Mouse (Mus musculus) heart, embryonic 11.5 days (tissue): ENCODE data around the gene Cacna1i. TPM values are rescaled to one million over a fixed set of nuclear protein-coding genes. Genes with fewer than 3 reads are reported as not detected.

Experiments used
- ATAC-seq: fragments of 200-750 bp; cut with Nextera tagmentation; replicated peaks from 2 replicates; pipeline ENCODE4 v1.8.0; 2017; ENCODE audit warnings: moderate library complexity; ENCODE audit not compliant: insufficient number of reproducible peaks, low FRiP score, low TSS enrichment
- H3K27ac ChIP-seq: fragments of 300-500 bp; sonication (generic); 2 replicates; pipeline ENCODE4 v1.5.1; 2014; ENCODE audit warnings: mild to moderate bottlenecking, low read depth, low read length
- H3K27me3 ChIP-seq: fragments of 300-500 bp; sonication (generic); 2 replicates; pipeline ENCODE4 v1.6.1; 2014; ENCODE audit warnings: mild to moderate bottlenecking, low read length, mixed read lengths; ENCODE audit not compliant: control insufficient read depth, insufficient read depth
- H3K36me3 ChIP-seq: fragments of 300-500 bp; sonication (generic); 2 replicates; pipeline ENCODE4 v1.6.1; 2014; ENCODE audit warnings: mild to moderate bottlenecking, low read length, moderate library complexity, mixed read lengths; ENCODE audit not compliant: control insufficient read depth, insufficient read depth
- H3K4me1 ChIP-seq: fragments of 300-500 bp; sonication (generic); 2 replicates; pipeline ENCODE4 v1.6.1; 2014; ENCODE audit warnings: low read length; ENCODE audit not compliant: control insufficient read depth, insufficient read depth
- H3K4me2 ChIP-seq: fragments of 300-500 bp; sonication (generic); 2 replicates; pipeline ENCODE4 v1.6.1; 2014; ENCODE audit warnings: mild to moderate bottlenecking, moderate library complexity
- H3K4me3 ChIP-seq: fragments of 300-500 bp; sonication (generic); 2 replicates; pipeline ENCODE4 v1.5.1; 2014; ENCODE audit warnings: low read depth, low read length
- H3K9ac ChIP-seq: fragments of 300-500 bp; sonication (generic); 2 replicates; pipeline ENCODE4 v1.6.1; 2014; ENCODE audit warnings: mild to moderate bottlenecking, low read depth, low read length, moderate library complexity
- H3K9me3 ChIP-seq: fragments of 300-500 bp; sonication (generic); replicated peaks from 2 replicates; pipeline ENCODE4 v1.6.1; 2016; ENCODE audit warnings: low read length; ENCODE audit not compliant: control insufficient read depth
- WGBS: fragments of 180-500 bp; shearing (Covaris S2); extraction: QIAGEN DNeasy Blood & Tissue Kit; methylation state at CpG from one replicate; pipeline ENCODE4 v1.1.7; 2014; ENCODE audit not compliant: insufficient replicate concordance; 5-methylcytosine and 5-hydroxymethylcytosine counted together
- polyA plus RNA-seq: library from polyadenylated mRNA; unstranded; fragments of >200 nt; fragmentation: Nextera tagmentation; extraction: Ambion mirVana; gene quantifications from 2 replicates; pipeline ENCODE4 v1.2.1, GENCODE M21; 2014

Cacna1i gene
- polyA plus RNA-seq, 1 experiment from 2014 or later = 0.01 TPM

DNA sequence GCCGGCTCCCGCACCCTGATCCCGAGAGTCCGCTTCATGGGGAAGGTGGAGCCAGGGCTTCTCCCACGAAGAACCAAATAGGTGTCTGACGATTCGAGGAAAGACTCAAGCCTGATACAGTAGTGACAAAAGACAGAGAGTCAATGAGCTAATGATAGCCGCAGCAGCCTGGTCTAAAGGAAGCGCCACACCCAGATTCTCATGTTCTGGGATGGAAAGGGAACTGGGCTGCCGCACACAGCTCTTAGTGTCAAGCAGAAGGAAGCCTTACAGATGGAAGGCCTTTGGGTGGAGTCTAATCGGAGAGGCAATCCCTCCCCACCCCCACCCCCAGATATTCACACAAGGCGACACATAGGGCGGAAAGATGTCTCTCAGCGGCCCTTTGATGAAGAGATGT, 104.8 kb downstream of the Cacna1i start:
- ATAC-seq = no peak
- H3K27ac ChIP-seq = no peak overlapping the region
- H3K9ac ChIP-seq = no peak overlapping the region
- no peaks in the 10 kb centered on the region for H3K9me3 ChIP-seq
- H3K4me1 ChIP-seq = no peaks in the 10 kb centered on the region
- no peaks in the 10 kb centered on the region for H3K36me3 ChIP-seq
- H3K27me3 ChIP-seq = peaks cover 11% of the 10 kb centered on the region
- WGBS = 62% methylated on average over 14 of the region's 14 CpGs
- H3K4me2 ChIP-seq = no peak overlapping the region
- no peak overlapping the region for H3K4me3 ChIP-seq

DNA sequence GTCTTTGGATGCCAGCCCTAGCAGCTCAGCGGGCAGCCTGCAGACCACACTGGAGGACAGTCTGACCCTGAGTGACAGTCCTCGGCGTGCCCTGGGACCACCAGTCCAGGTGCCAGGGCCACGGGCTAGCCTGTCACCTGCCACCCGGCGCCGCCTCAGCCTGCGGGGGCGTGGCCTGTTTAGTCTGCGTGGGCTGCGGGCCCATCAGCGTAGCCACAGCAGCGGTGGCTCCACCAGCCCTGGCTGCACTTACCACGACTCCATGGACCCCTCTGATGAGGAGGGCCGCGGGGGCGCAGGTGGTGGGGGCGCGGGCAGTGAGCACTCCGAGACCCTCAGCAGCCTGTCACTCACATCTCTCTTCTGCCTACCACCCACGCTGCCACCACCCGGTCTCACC, 108.0 kb downstream of the Cacna1i start:
- Histone ChIP-seq H3K9me3 (no peaks in the 10 kb centered on the region), H3K4me2 (no peak overlapping the region), H3K9ac (no peak overlapping the region), H3K4me3 (no peak overlapping the region), H3K4me1 (no peaks in the 10 kb centered on the region), H3K27ac (no peak overlapping the region), H3K36me3 (no peaks in the 10 kb centered on the region), H3K27me3 (peaks cover 8% of the 10 kb centered on the region; the same call in 1 of the 2 replicates)
- ATAC-seq = no peak
- WGBS = 54% methylated on average over 21 of the region's 22 CpGs

DNA sequence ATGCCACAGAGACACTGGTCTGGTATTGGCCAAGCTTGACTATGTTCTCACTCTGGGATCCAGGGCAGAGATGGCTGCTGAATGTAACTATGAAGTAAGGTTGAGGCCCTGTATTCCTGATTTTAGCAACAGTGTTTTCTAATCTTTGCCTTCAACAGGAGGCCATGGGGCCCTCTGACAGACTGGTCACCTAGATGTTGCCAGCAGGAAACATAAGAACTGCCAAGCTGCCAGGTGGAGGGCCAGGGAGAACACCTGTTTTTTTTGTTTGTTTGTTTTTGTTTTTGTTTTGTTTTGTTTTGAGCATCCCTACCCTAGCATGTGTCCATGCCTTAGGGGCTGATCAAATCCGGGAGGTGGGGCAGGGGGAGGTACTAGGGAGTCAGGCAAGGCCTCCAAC, 112.4 kb downstream of the Cacna1i start:
- no peak overlapping the region for H3K4me3 ChIP-seq
- H3K4me2 ChIP-seq = no peak overlapping the region
- H3K4me1 ChIP-seq = no peaks in the 10 kb centered on the region
- H3K36me3 ChIP-seq = no peaks in the 10 kb centered on the region
- H3K27me3 ChIP-seq = peaks cover 10% of the 10 kb centered on the region; the same call in 1 of the 2 replicates
- no peak overlapping the region for H3K27ac ChIP-seq
- no peak for ATAC-seq
- H3K9ac ChIP-seq = no peak overlapping the region
- H3K9me3 ChIP-seq = no peaks in the 10 kb centered on the region
- WGBS = 71% methylated on average over 1 of the region's 1 CpGs

DNA sequence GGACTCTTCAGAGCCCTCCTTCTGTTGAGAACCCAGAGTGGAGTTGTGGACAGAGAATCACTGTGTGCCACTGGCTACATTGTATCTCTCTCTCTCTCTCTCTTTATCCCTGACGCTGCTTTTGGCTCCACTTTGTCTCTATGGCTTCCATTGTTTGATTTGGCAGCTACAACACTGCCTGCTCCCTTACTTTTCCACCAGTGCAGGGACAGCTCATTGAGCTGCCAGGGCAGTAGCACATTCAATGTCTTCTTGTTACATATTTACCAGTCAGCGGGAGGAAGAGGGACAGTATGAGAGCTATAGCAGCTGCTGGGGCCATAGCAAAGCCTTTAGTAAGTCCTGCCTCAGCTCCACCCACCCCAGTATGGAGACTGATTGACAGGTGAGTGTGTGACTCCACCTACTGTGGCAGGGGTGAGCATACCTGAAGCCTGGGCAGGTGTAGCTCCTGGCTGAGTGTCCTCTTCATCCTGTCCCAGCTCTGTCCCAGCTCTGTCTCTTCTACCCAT, 114.4 kb downstream of the Cacna1i start:
- Histone ChIP-seq H3K27me3 (0 out of 2 replicates have a peak, but pooled peaks cover 2% of the 10 kb centered on the region), H3K9me3 (0 out of 2 replicates have a peak, but pooled peaks cover 3% of the 10 kb centered on the region), H3K4me3 (no peak overlapping the region), H3K36me3 (no peaks in the 10 kb centered on the region), H3K4me2 (no peak overlapping the region), H3K4me1 (no peaks in the 10 kb centered on the region), H3K9ac (no peak overlapping the region), H3K27ac (no peak overlapping the region)
- WGBS = 66% methylated on average over 2 of the region's 2 CpGs
- no peak for ATAC-seq

DNA sequence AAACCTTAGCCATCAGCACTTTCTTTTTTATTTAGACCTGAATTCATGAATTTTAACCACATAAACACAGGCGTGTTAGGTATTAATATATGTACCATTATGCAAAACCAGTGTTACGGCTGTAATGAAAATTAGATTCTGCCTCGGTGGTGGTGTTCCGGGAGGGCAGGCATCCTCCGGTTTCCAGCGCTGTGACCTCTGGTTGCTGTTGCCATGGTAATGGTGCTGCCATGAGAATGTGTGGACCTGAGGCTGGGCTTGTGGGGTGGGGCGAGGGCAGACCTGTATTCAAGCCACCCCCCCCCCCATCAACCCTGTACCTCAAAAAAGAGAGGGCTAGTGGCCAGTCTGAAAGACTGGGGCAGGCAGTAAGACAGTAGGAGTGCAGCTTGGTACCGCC, 114.9 kb downstream of the Cacna1i start:
- Histone ChIP-seq H3K4me1 (no peaks in the 10 kb centered on the region), H3K4me2 (no peak overlapping the region), H3K27ac (no peak overlapping the region), H3K9ac (no peak overlapping the region), H3K27me3 (0 out of 2 replicates have a peak, but pooled peaks cover 2% of the 10 kb centered on the region), H3K36me3 (no peaks in the 10 kb centered on the region), H3K9me3 (0 out of 2 replicates have a peak, but pooled peaks cover 3% of the 10 kb centered on the region), H3K4me3 (no peak overlapping the region)
- ATAC-seq = no peak
- WGBS = 74% methylated on average over 8 of the region's 8 CpGs

DNA sequence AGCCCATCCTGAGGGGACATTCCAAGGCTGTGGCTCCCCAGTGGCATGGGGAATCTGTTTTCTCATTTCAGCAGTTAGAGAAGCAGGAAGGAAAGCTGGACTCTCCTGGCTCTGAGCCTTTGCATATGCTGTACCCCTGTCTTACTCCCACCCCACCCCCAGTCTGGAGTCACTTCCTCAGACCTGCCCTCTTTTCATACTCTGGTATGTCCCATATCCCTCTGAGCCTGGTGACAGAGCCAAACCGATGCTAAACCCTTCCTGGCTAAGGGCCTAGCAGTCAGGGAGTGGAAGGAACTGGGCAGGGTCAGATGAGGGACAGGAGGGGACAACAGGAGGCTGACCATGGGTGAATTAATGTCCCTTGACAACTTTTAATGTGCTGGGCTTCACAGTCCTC, 120.8 kb downstream of the Cacna1i start:
- Histone ChIP-seq H3K9ac (no peak overlapping the region), H3K27ac (no peak overlapping the region), H3K36me3 (no peaks in the 10 kb centered on the region), H3K27me3 (no peaks in the 10 kb centered on the region), H3K9me3 (0 out of 2 replicates have a peak, but pooled peaks cover 3% of the 10 kb centered on the region), H3K4me3 (no peak overlapping the region), H3K4me2 (no peak overlapping the region), H3K4me1 (peaks cover 7% of the 10 kb centered on the region)
- WGBS = 23% methylated on average over 1 of the region's 1 CpGs
- no peak for ATAC-seq

DNA sequence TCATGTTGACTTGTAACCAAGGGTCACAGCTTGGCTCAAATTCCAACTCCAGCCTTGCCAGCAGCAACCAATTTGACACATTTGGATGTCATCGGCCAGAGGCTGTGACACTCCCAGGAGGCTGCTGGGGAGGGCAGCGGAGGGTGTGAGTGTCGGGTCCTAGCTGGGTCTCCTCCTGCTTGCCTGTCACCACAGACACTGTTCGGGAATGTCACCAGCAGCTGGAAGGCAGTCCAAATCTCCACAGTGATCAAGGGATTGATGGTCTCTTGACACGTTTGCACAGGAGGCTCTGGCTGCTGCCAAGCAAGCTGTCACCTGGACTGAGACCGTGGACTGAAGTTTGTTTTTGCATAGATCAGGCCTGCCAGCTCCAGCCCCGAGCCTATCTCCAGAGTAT, 123.6 kb downstream of the Cacna1i start:
- Histone ChIP-seq H3K4me2 (no peak overlapping the region), H3K27me3 (no peaks in the 10 kb centered on the region), H3K9ac (no peak overlapping the region), H3K27ac (no peak overlapping the region), H3K4me3 (no peak overlapping the region), H3K4me1 (peaks cover 7% of the 10 kb centered on the region), H3K9me3 (no peaks in the 10 kb centered on the region), H3K36me3 (no peaks in the 10 kb centered on the region)
- ATAC-seq = no peak
- WGBS = 47% methylated on average over 7 of the region's 7 CpGs

DNA sequence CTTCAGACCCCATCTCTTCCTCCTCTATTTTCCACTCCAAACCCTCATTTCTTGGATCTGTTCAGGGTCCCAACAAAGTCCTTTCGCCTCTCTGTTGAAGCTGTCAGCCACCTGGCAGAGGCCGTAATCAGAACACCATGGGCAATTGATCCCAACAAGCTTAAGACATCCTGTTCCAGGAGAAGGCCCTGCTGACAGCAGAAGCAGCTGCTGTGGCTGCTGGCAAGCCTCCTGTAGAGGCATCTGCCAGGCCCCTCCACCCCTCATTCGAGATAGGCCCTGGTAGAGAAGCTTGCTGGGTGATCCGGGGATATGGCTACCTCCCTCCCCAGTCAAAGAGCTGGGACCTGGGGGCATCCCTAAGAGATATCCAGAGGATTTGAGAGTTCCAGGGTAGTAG, 126.0 kb downstream of the Cacna1i start:
- ATAC-seq = no peak
- Histone ChIP-seq H3K9ac (no peak overlapping the region), H3K4me1 (peaks cover 7% of the 10 kb centered on the region; the same call in 1 of the 2 replicates), H3K4me2 (no peak overlapping the region), H3K9me3 (no peaks in the 10 kb centered on the region), H3K36me3 (no peaks in the 10 kb centered on the region), H3K27me3 (no peaks in the 10 kb centered on the region; the same call in 1 of the 2 replicates), H3K4me3 (no peak overlapping the region), H3K27ac (no peak overlapping the region)
- 65% methylated on average over 4 of the region's 4 CpGs for WGBS

DNA sequence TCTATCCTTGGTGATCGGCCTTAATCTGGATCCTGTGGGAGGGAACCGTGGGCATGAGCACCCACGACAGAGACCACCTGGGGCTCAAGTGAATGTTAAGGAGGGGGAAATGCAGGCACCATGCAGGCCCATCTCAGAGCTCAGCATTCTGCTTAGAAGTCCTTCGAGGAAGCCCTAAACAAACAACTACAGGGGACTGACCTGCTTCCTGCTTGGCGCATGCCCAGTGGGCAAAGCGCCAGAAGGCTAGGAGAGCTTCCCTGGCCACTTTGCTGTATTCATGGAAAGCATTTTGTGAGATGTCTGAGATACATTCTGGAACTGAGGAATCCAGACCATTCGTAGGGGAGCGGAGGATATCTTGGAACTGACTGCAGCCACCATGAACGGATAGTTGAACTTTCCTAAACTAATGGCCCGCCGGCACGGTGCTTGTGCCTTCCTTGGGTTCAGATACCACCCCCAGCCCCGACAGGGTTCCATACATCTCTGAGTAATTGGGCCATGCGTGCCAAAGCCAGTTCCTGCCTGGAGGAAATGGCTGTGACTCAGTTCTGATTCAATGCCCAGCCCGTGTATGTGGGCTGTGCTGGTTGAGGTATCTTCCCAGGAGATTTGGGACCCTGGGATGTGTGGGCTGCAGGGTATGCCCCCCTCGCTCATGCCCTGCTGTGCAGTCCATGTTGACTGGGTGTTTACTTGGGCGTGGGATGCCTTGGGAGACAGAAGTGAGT, 127.1 kb downstream of the Cacna1i start:
- no peaks in the 10 kb centered on the region for H3K9me3 ChIP-seq
- no peak overlapping the region for H3K4me2 ChIP-seq
- no peak overlapping the region for H3K4me3 ChIP-seq
- WGBS = 71% methylated on average over 17 of the region's 17 CpGs
- no peak for ATAC-seq
- H3K27me3 ChIP-seq = no peaks in the 10 kb centered on the region; the same call in 1 of the 2 replicates
- H3K27ac ChIP-seq = no peak overlapping the region
- no peaks in the 10 kb centered on the region; the same call in 1 of the 2 replicates for H3K4me1 ChIP-seq
- H3K36me3 ChIP-seq = no peaks in the 10 kb centered on the region
- no peak overlapping the region for H3K9ac ChIP-seq
